Mouse (Mus musculus): ENCODE measurements around the gene Otud5.

DNA sequence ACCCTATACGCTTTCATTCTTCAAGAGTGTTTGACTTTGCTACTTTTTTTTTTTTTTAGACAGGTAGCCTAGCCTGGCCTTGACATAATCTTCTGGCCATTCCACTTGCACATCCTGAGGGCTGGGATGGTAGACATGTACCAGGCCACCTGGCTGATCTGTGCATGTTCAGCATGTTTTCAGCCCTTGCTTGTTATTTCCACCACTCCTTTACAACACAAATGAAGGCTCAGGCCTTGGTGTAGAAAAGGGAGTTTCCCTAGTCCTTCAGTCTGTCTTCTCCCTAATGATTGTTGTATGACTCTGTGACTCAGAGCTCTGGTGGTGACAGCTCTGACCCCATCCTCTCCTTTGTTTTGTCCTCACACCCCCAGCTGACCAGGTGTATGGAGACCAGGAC is 26.0 kb downstream of the Otud5 start:
- TF ChIP-seq CTCF (IDR thresholded peaks at IDR 0.05; ENCODE audit: insufficient read depth, low read length) = no peak
- TF ChIP-seq POLR2A (IDR thresholded peaks at IDR 0.05; ENCODE audit: borderline replicate concordance, extremely low read depth, low read depth, low read length) = no peak

Data from lung, adult 2 months (tissue).